Mouse (Mus musculus) CD4-positive, CD25-positive, alpha-beta regulatory T cell, adult 4 months (primary cell): ENCODE results near the gene Gm17304. TPM values are rescaled to one million over a fixed set of nuclear protein-coding genes. Genes with fewer than 3 reads are reported as not detected.

ENCODE experiments used
- ATAC-seq: one replicate; pipeline ENCODE4 v1.8.0; 2017
- polyA plus RNA-seq, 2 experiments: library from polyadenylated mRNA; unstranded; fragments of 100-300 nt; shearing (Covaris generic); gene quantifications; one replicate each; pipeline ENCODE4 v1.2.1; 2017

The Gm17304 gene
- not detected for polyA plus RNA-seq

- no peak for ATAC-seq
Measured at GRCm38 (mm10) chr5:106608798-106609197, at the start of gene Gm17304. Gene Gm17304, plus strand, starts transcription at chr5:106609098.

- no peak for ATAC-seq
Measured at GRCm38 (mm10) chr5:106560631-106561498, 48.0 kb upstream of the Gm17304 start.

- ATAC-seq = no peak
Measured at GRCm38 (mm10) chr5:106561499-106561822, 47.4 kb upstream of the Gm17304 start.

GRCm38 (mm10) chr5:106566025-106566424, 42.9 kb upstream of the Gm17304 start:
- no peak for ATAC-seq

- no peak for ATAC-seq
Measured at GRCm38 (mm10) chr5:106573742-106574559, 34.9 kb upstream of the Gm17304 start.

- peak; percentile 71 for ATAC-seq
Measured at GRCm38 (mm10) chr5:106574560-106574946, 34.3 kb upstream of the Gm17304 start.

GRCm38 (mm10) chr5:106575098-106575497, 33.8 kb upstream of the Gm17304 start:
- no peak for ATAC-seq

GRCm38 (mm10) chr5:106577237-106577888, 31.5 kb upstream of the Gm17304 start:
- ATAC-seq = no peak

GRCm38 (mm10) chr5:106580943-106581342, 28.0 kb upstream of the Gm17304 start:
- no peak for ATAC-seq

GRCm38 (mm10) chr5:106589006-106589405, 19.9 kb upstream of the Gm17304 start:
- no peak for ATAC-seq

- ATAC-seq = no peak
Measured at GRCm38 (mm10) chr5:106589670-106590069, 19.2 kb upstream of the Gm17304 start.

- no peak for ATAC-seq
Measured at GRCm38 (mm10) chr5:106590686-106591085, 18.2 kb upstream of the Gm17304 start.

- no peak for ATAC-seq
Measured at GRCm38 (mm10) chr5:106594388-106594787, 14.5 kb upstream of the Gm17304 start.

GRCm38 (mm10) chr5:106597472-106597871, 11.4 kb upstream of the Gm17304 start:
- no peak for ATAC-seq

- ATAC-seq = no peak
Measured at GRCm38 (mm10) chr5:106599482-106599881, 9.4 kb upstream of the Gm17304 start.

GRCm38 (mm10) chr5:106604381-106604780, 4.5 kb upstream of the Gm17304 start:
- no peak for ATAC-seq

- ATAC-seq = no peak
Measured at GRCm38 (mm10) chr5:106605096-106605495, 3.8 kb upstream of the Gm17304 start.

GRCm38 (mm10) chr5:106607081-106607480, 1.8 kb upstream of the Gm17304 start:
- ATAC-seq = no peak

- no peak for ATAC-seq
Measured at GRCm38 (mm10) chr5:106612151-106612550, 3.3 kb downstream of the Gm17304 start.

GRCm38 (mm10) chr5:106614570-106614969, 5.7 kb downstream of the Gm17304 start:
- ATAC-seq = no peak

- ATAC-seq = no peak
Measured at GRCm38 (mm10) chr5:106615006-106615405, 6.1 kb downstream of the Gm17304 start.

GRCm38 (mm10) chr5:106620446-106620845, 11.5 kb downstream of the Gm17304 start:
- ATAC-seq = no peak

GRCm38 (mm10) chr5:106622193-106622592, 13.3 kb downstream of the Gm17304 start:
- no peak for ATAC-seq
